ENCODE assay signal across 8 mouse cellular contexts in genomic region chr1:52120191-52120590, GRCm38 (mm10). TPM values are rescaled to one million over a fixed set of nuclear protein-coding genes. Genes with fewer than 3 reads are reported as not detected.
DNase-seq lines count a peak whose midpoint lies in the region; ATAC-seq and TF ChIP-seq lines count a peak whose summit lies in the region.

No protein-coding gene starts in this region.

- no peak for ATAC-seq in embryonic facial prominence, embryonic 14.5 days (ENCODE audit: low read depth)
- ATAC-seq in intestine, postnatal 0 days: no peak

- peak overlapping the region; percentile 96 for H3K4me3 ChIP-seq in spleen, adult 2 months (ENCODE audit: extremely low read depth, insufficient read depth, insufficient read length)
- H3K4me3 ChIP-seq in embryonic facial prominence, embryonic 14.5 days (ENCODE audit: low read depth, low read length): peak overlapping the region; percentile 93
- peak overlapping the region; percentile 99 for H3K4me3 ChIP-seq in intestine, postnatal 0 days (ENCODE audit: low read depth, low read length)
- peak overlapping the region; percentile 99 for H3K4me3 ChIP-seq in small intestine, adult 2 months (ENCODE audit: low read depth, low read length)

- WGBS in spleen, adult 2 months: 3% methylated on average over 10 of the region's 10 CpGs
- WGBS in embryonic facial prominence, embryonic 14.5 days: 35% methylated on average over 10 of the region's 10 CpGs
- 32% methylated on average over 10 of the region's 10 CpGs for WGBS in intestine, postnatal 0 days
- 13% methylated on average over 10 of the region's 10 CpGs for WGBS in small intestine, adult 2 months

- H3K4me2 ChIP-seq in embryonic facial prominence, embryonic 14.5 days (ENCODE audit: low read depth, low read length): peak overlapping the region; percentile 73
- peak overlapping the region; percentile 81 for H3K4me2 ChIP-seq in intestine, postnatal 0 days (replicated peaks; ENCODE audit: low read depth)

- H3K9ac ChIP-seq in embryonic facial prominence, embryonic 14.5 days (ENCODE audit: low read depth, low read length): peak overlapping the region; percentile 78; the same call in 1 of the 2 replicates
- H3K9ac ChIP-seq in intestine, postnatal 0 days (ENCODE audit: low read depth, low read length): peak overlapping the region; percentile 79

- no peaks in the 10 kb centered on the region for H3K27me3 ChIP-seq in spleen, adult 2 months (ENCODE audit: control insufficient read depth, insufficient read depth, low read length)
- no peaks in the 10 kb centered on the region for H3K27me3 ChIP-seq in embryonic facial prominence, embryonic 14.5 days (replicated peaks; ENCODE audit: control insufficient read depth, insufficient read depth, low read length)
- H3K27me3 ChIP-seq in intestine, postnatal 0 days (replicated peaks; ENCODE audit: control insufficient read depth, insufficient read depth, low read length): no peaks in the 10 kb centered on the region
- no peaks in the 10 kb centered on the region for H3K27me3 ChIP-seq in small intestine, adult 2 months (ENCODE audit: control insufficient read depth, insufficient read depth, low read length)

- DNase-seq in spleen, adult 2 months (ENCODE audit: low read depth in 1 of 2, low spot score in 2 of 2): peak in 1 of 2 experiments; percentile 14
- no peak for DNase-seq in spleen, postnatal 14 days (ENCODE audit: low spot score in 2 of 2)
- DNase-seq in embryonic facial prominence, embryonic 14.5 days (ENCODE audit: low spot score): no peak
- no peak for DNase-seq in embryo, embryonic 11 days
- DNase-seq in cerebellum, postnatal 10 days: no peak
- DNase-seq in layer of hippocampus, postnatal 10 days (ENCODE audit: low spot score in 2 of 2): no peak

- no peak for TF ChIP-seq POLR2A in spleen, adult 2 months (IDR thresholded peaks at IDR 0.05; ENCODE audit: low read depth, low read length)
- TF ChIP-seq POLR2A in small intestine, adult 2 months (IDR thresholded peaks at IDR 0.05; ENCODE audit: low read depth, low read length): no peak

- H3K36me3 ChIP-seq in spleen, adult 2 months (ENCODE audit: control insufficient read depth, insufficient read depth, low read length): peaks cover 24% of the 10 kb centered on the region
- peaks cover 4% of the 10 kb centered on the region; the same call in 1 of the 2 replicates for H3K36me3 ChIP-seq in embryonic facial prominence, embryonic 14.5 days (ENCODE audit: control insufficient read depth, insufficient read depth, low read length)
- H3K36me3 ChIP-seq in intestine, postnatal 0 days (ENCODE audit: control insufficient read depth, insufficient read depth): peaks cover 27% of the 10 kb centered on the region
- peaks cover 31% of the 10 kb centered on the region for H3K36me3 ChIP-seq in small intestine, adult 2 months (ENCODE audit: control insufficient read depth, insufficient read depth, low read length)

- peaks cover 16% of the 10 kb centered on the region; the same call in 1 of the 2 replicates for H3K4me1 ChIP-seq in spleen, adult 2 months (ENCODE audit: control insufficient read depth, insufficient read depth, insufficient read length)
- no peaks in the 10 kb centered on the region for H3K4me1 ChIP-seq in embryonic facial prominence, embryonic 14.5 days (ENCODE audit: control insufficient read depth, insufficient read depth, low read length)
- H3K4me1 ChIP-seq in intestine, postnatal 0 days (replicated peaks; ENCODE audit: control insufficient read depth, insufficient read depth, low read length): 0 out of 2 replicates have a peak, but pooled peaks cover 4% of the 10 kb centered on the region
- H3K4me1 ChIP-seq in small intestine, adult 2 months (ENCODE audit: control insufficient read depth, insufficient read depth, insufficient read length, low read length): peaks cover 11% of the 10 kb centered on the region

- peak overlapping the region; percentile 95 for H3K27ac ChIP-seq in spleen, adult 2 months (ENCODE audit: insufficient read depth, low read length)
- H3K27ac ChIP-seq in embryonic facial prominence, embryonic 14.5 days (replicated peaks; ENCODE audit: low read depth, low read length): no peak overlapping the region
- peak overlapping the region; percentile 95; the same call in 1 of the 2 replicates for H3K27ac ChIP-seq in intestine, postnatal 0 days (ENCODE audit: low read depth, low read length)
- H3K27ac ChIP-seq in small intestine, adult 2 months (ENCODE audit: insufficient read depth, low read depth, low read length): peak overlapping the region; percentile 90; the same call in 1 of the 2 replicates

- no peaks in the 10 kb centered on the region for H3K9me3 ChIP-seq in embryonic facial prominence, embryonic 14.5 days (ENCODE audit: control insufficient read depth, low read length)
- no peaks in the 10 kb centered on the region for H3K9me3 ChIP-seq in intestine, postnatal 0 days (ENCODE audit: control insufficient read depth)

- no peak for TF ChIP-seq CTCF in spleen, adult 2 months (IDR thresholded peaks at IDR 0.05; ENCODE audit: extremely low read depth, insufficient read depth, insufficient read length, insufficient replicate concordance)
- TF ChIP-seq CTCF in intestine, postnatal 0 days (IDR thresholded peaks at IDR 0.05; ENCODE audit: low read depth): no peak
- no peak for TF ChIP-seq CTCF in small intestine, adult 2 months (IDR thresholded peaks at IDR 0.05; ENCODE audit: extremely low read depth, insufficient read length, insufficient replicate concordance, low read depth, low read length)

RNA-seq across cellular contexts. Expression of gene Stat1, which starts 1.0 kb away (rescaled TPM):
- 95.0 and 182 TPM in 2 replicates for polyA plus RNA-seq in spleen, adult 2 months (2012; rRNA removed)
- polyA plus RNA-seq in embryonic facial prominence, embryonic 14.5 days (2014; fragmentation: Nextera tagmentation; extraction: Ambion mirVana): 21.2 and 24.6 TPM in 2 replicates
- polyA plus RNA-seq in intestine, postnatal 0 days (2015; fragmentation: Nextera tagmentation; extraction: Ambion mirVana): 62.6 and 67.2 TPM in 2 replicates
- polyA plus RNA-seq in small intestine, adult 2 months (2012; rRNA removed): 26.3 and 87.0 TPM in 2 replicates
- total RNA-seq in layer of hippocampus, postnatal 10 days (2021): 10 to 100 TPM; 13.1 to 15.2 TPM
